Mouse (Mus musculus): ENCODE data around the gene Sec23b.

DNA sequence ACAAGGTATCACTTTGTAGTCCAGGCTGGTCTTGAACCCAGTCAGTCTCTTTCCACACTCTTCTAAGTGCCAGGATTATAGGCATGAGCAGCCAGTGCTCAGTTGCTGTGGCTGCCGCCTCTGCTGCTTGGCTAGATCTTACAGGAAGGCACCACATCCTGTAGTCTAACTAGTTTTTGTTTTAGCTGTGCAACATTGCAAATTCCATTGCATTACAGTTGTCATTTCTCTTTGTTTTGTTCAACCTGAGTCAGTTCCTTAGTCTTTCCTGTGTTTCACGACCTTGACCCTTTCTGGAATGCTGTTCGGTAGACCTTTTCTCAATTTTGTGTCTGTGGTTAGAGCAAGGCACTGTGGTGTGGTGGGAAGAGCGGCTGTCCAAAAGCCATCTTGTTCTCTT is 81.2 kb downstream of the Sec23b start:
- TF ChIP-seq FLI1 (IDR thresholded peaks at IDR 0.05; ENCODE audit: low read length): no peak
- TF ChIP-seq GATA1 (IDR thresholded peaks at IDR 0.05; ENCODE audit: borderline replicate concordance, low read length): no peak

Measured in megakaryocyte, embryonic 14.5 days (primary cell).